Mouse (Mus musculus): ENCODE data around the gene Acad11. TPM values are rescaled to one million over a fixed set of nuclear protein-coding genes. Genes with fewer than 3 reads are reported as not detected.
A peak's percentile ranks its signal among the peaks of the same experiment; 100 is the strongest.

Acad11 gene
- total and polyA plus RNA-seq, 2 experiments: 154 to 392 TPM

- no peak overlapping the region for H3K4me3 ChIP-seq (ENCODE audit: insufficient read depth, low read depth, low read length)
- peak; percentile 51 for DNase-seq (ENCODE audit: extremely low read depth, low read depth, low spot score)
- WGBS: 79% methylated on average over 9 of the region's 9 CpGs
- no peaks in the 10 kb centered on the region for H3K27me3 ChIP-seq (ENCODE audit: control insufficient read depth, insufficient read depth, low read length)
- TF ChIP-seq CTCF (IDR thresholded peaks at IDR 0.05; ENCODE audit: low read depth, low read length) (no peak), POLR2A (IDR thresholded peaks at IDR 0.05; ENCODE audit: extremely low read depth, insufficient read depth, low read length) (no peak)
- H3K4me1 ChIP-seq (ENCODE audit: control insufficient read depth, insufficient read depth, low read length): no peaks in the 10 kb centered on the region
- no peaks in the 10 kb centered on the region for H3K79me2 ChIP-seq (ENCODE audit: control insufficient read depth, insufficient read depth, low read length)
- H3K27ac ChIP-seq (replicated peaks; ENCODE audit: insufficient read depth, low read depth, low read length): no peak overlapping the region
- peaks cover 28% of the 10 kb centered on the region for H3K36me3 ChIP-seq (ENCODE audit: control insufficient read depth, insufficient read depth, low read length)
- no peak overlapping the region for H3K9ac ChIP-seq (ENCODE audit: low read depth, low read length)
Measured at GRCm38 (mm10) chr9:104130141-104130755, 67.1 kb downstream of the Acad11 start.

GRCm38 (mm10) chr9:104140351-104140750, 77.2 kb downstream of the Acad11 start:
- WGBS: 70% methylated on average over 6 of the region's 6 CpGs
- Histone ChIP-seq H3K27ac (replicated peaks; ENCODE audit: insufficient read depth, low read depth, low read length) (no peak overlapping the region), H3K79me2 (ENCODE audit: control insufficient read depth, insufficient read depth, low read length) (no peaks in the 10 kb centered on the region), H3K4me1 (ENCODE audit: control insufficient read depth, insufficient read depth, low read length) (peaks cover 1% of the 10 kb centered on the region; the same call in 1 of the 2 replicates), H3K36me3 (ENCODE audit: control insufficient read depth, insufficient read depth, low read length) (no peaks in the 10 kb centered on the region), H3K9ac (ENCODE audit: low read depth, low read length) (no peak overlapping the region), H3K4me3 (ENCODE audit: insufficient read depth, low read depth, low read length) (no peak overlapping the region), H3K27me3 (ENCODE audit: control insufficient read depth, insufficient read depth, low read length) (no peaks in the 10 kb centered on the region)
- no peak for DNase-seq (ENCODE audit: extremely low read depth, low read depth, low spot score)
- no peak for TF ChIP-seq POLR2A (IDR thresholded peaks at IDR 0.05; ENCODE audit: extremely low read depth, insufficient read depth, low read length)
- TF ChIP-seq CTCF (IDR thresholded peaks at IDR 0.05; ENCODE audit: low read depth, low read length): no peak

GRCm38 (mm10) chr9:104142805-104143204, 79.6 kb downstream of the Acad11 start:
- H3K9ac ChIP-seq (ENCODE audit: low read depth, low read length): no peak overlapping the region
- DNase-seq (ENCODE audit: extremely low read depth, low read depth, low spot score): no peak
- no peaks in the 10 kb centered on the region for H3K79me2 ChIP-seq (ENCODE audit: control insufficient read depth, insufficient read depth, low read length)
- 74% methylated on average over 14 of the region's 14 CpGs for WGBS
- no peaks in the 10 kb centered on the region for H3K36me3 ChIP-seq (ENCODE audit: control insufficient read depth, insufficient read depth, low read length)
- no peak overlapping the region for H3K27ac ChIP-seq (replicated peaks; ENCODE audit: insufficient read depth, low read depth, low read length)
- H3K27me3 ChIP-seq (ENCODE audit: control insufficient read depth, insufficient read depth, low read length): no peaks in the 10 kb centered on the region
- TF ChIP-seq CTCF (IDR thresholded peaks at IDR 0.05; ENCODE audit: low read depth, low read length): no peak
- no peak for TF ChIP-seq POLR2A (IDR thresholded peaks at IDR 0.05; ENCODE audit: extremely low read depth, insufficient read depth, low read length)
- no peak overlapping the region for H3K4me3 ChIP-seq (ENCODE audit: insufficient read depth, low read depth, low read length)
- peaks cover 1% of the 10 kb centered on the region; the same call in 1 of the 2 replicates for H3K4me1 ChIP-seq (ENCODE audit: control insufficient read depth, insufficient read depth, low read length)

GRCm38 (mm10) chr9:104144314-104144996, 81.3 kb downstream of the Acad11 start:
- TF ChIP-seq POLR2A (IDR thresholded peaks at IDR 0.05; ENCODE audit: extremely low read depth, insufficient read depth, low read length) (no peak), CTCF (IDR thresholded peaks at IDR 0.05; ENCODE audit: low read depth, low read length) (peak; percentile 70)
- Histone ChIP-seq H3K27me3 (ENCODE audit: control insufficient read depth, insufficient read depth, low read length) (no peaks in the 10 kb centered on the region), H3K36me3 (ENCODE audit: control insufficient read depth, insufficient read depth, low read length) (no peaks in the 10 kb centered on the region), H3K27ac (replicated peaks; ENCODE audit: insufficient read depth, low read depth, low read length) (no peak overlapping the region), H3K4me3 (ENCODE audit: insufficient read depth, low read depth, low read length) (no peak overlapping the region), H3K79me2 (ENCODE audit: control insufficient read depth, insufficient read depth, low read length) (no peaks in the 10 kb centered on the region), H3K9ac (ENCODE audit: low read depth, low read length) (no peak overlapping the region), H3K4me1 (ENCODE audit: control insufficient read depth, insufficient read depth, low read length) (peaks cover 1% of the 10 kb centered on the region; the same call in 1 of the 2 replicates)
- no peak for DNase-seq (ENCODE audit: extremely low read depth, low read depth, low spot score)
- 90% methylated on average over 8 of the region's 8 CpGs for WGBS

- H3K79me2 ChIP-seq (ENCODE audit: control insufficient read depth, insufficient read depth, low read length): no peaks in the 10 kb centered on the region
- H3K36me3 ChIP-seq (ENCODE audit: control insufficient read depth, insufficient read depth, low read length): peaks cover 8% of the 10 kb centered on the region
- WGBS: 74% methylated on average over 7 of the region's 7 CpGs
- no peak for DNase-seq (ENCODE audit: extremely low read depth, low read depth, low spot score)
- H3K9ac ChIP-seq (ENCODE audit: low read depth, low read length): no peak overlapping the region
- peaks cover 1% of the 10 kb centered on the region; the same call in 1 of the 2 replicates for H3K4me1 ChIP-seq (ENCODE audit: control insufficient read depth, insufficient read depth, low read length)
- H3K27me3 ChIP-seq (ENCODE audit: control insufficient read depth, insufficient read depth, low read length): no peaks in the 10 kb centered on the region
- no peak overlapping the region for H3K27ac ChIP-seq (replicated peaks; ENCODE audit: insufficient read depth, low read depth, low read length)
- H3K4me3 ChIP-seq (ENCODE audit: insufficient read depth, low read depth, low read length): no peak overlapping the region
- TF ChIP-seq CTCF (IDR thresholded peaks at IDR 0.05; ENCODE audit: low read depth, low read length) (no peak), POLR2A (IDR thresholded peaks at IDR 0.05; ENCODE audit: extremely low read depth, insufficient read depth, low read length) (no peak)
Measured at GRCm38 (mm10) chr9:104146683-104147082, 83.5 kb downstream of the Acad11 start.

GRCm38 (mm10) chr9:104148969-104149368, 85.8 kb downstream of the Acad11 start:
- peak; percentile 53 for DNase-seq (ENCODE audit: extremely low read depth, low read depth, low spot score)
- TF ChIP-seq POLR2A (IDR thresholded peaks at IDR 0.05; ENCODE audit: extremely low read depth, insufficient read depth, low read length) (no peak), CTCF (IDR thresholded peaks at IDR 0.05; ENCODE audit: low read depth, low read length) (no peak)
- WGBS: 70% methylated on average over 7 of the region's 7 CpGs
- Histone ChIP-seq H3K36me3 (ENCODE audit: control insufficient read depth, insufficient read depth, low read length) (peaks cover 17% of the 10 kb centered on the region), H3K4me3 (ENCODE audit: insufficient read depth, low read depth, low read length) (no peak overlapping the region), H3K27me3 (ENCODE audit: control insufficient read depth, insufficient read depth, low read length) (no peaks in the 10 kb centered on the region), H3K27ac (replicated peaks; ENCODE audit: insufficient read depth, low read depth, low read length) (no peak overlapping the region), H3K4me1 (ENCODE audit: control insufficient read depth, insufficient read depth, low read length) (no peaks in the 10 kb centered on the region), H3K79me2 (ENCODE audit: control insufficient read depth, insufficient read depth, low read length) (no peaks in the 10 kb centered on the region), H3K9ac (ENCODE audit: low read depth, low read length) (no peak overlapping the region)

Measured in liver, adult 2 months (tissue).